1 mouse cellular context compared by ENCODE assay signal in genomic region chr3:51333950-51334349, GRCm38 (mm10).
TF ChIP-seq lines count a peak whose summit lies in the region.

No protein-coding gene starts in this region.

TF ChIP-seq in CH12.LX, 34 proteins besides CTCF, POLR2A, EP300 and RAD21 (continued from another document):
- no peak for TF ChIP-seq JUN (IDR thresholded peaks at IDR 0.05; ENCODE audit: insufficient read depth, low read depth, low read length)
- no peak for TF ChIP-seq MXI1 (IDR thresholded peaks at IDR 0.05; ENCODE audit: low read depth, low read length)
- no peak for TF ChIP-seq SMC3 (IDR thresholded peaks at IDR 0.05; ENCODE audit: low read depth, low read length)
- TF ChIP-seq CHD2 (IDR thresholded peaks at IDR 0.05; ENCODE audit: low read length) = no peak
- TF ChIP-seq SIN3A (IDR thresholded peaks at IDR 0.05; ENCODE audit: low read length) = no peak
- 0 out of 2 replicates have a peak, but pooled peaks have one; percentile 11 for TF ChIP-seq ZNF384 (IDR thresholded peaks at IDR 0.05; ENCODE audit: low read depth, low read length)
